Mouse (Mus musculus): ENCODE data around the gene Nkapd1. TPM values are rescaled to one million over a fixed set of nuclear protein-coding genes. Genes with fewer than 3 reads are reported as not detected.

Gene Nkapd1
- 8.5 and 8.9 TPM in 2 replicates for polyA plus RNA-seq (2012; rRNA removed)

DNA sequence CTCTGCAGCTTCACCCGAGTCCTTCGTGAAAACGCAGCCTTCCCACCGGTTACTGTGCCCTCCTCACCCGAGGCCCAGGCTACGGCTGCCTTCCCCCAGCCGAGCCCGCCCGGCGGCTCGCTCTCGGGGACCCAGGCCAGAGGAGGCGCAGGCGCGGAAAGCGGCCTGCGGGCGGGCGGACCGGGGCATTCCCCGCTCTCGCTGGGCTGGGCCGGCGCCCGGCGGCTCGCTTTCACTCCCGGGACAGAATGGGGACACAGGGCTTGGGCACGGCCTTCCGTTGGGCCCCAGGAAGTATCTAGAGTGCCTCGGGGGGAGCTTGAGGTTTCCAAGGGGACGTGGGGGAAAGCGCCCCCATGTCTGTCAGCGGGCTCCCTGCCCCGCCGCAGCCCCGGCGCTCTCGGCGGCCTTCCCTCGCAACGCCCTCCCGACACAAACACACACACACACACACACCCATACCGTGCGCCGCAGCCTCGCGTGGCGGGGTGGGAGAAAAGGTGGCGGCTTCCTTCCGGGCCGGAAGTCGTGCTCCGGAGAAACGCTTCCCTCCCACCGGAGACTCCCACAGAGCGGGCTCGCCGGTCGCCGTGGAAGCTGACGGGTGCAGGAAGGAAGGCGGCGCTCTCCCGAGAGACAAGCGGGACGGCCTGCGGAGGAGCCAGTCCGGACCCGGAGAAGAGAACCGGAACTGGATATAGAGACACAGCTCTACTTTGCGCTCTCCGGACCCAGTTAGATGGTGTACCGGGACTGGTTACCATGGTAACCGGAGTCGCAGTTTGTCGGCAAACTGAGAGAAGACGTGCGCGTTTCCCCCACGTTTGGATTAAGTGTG, at the start of gene Nkapd1, which contains the start of gene Pih1d2:
Gene Nkapd1 (minus strand): TSS at position 699 of the 838 bp plus-strand sequence.
Gene Pih1d2 (plus strand): TSS at position 556 of the 838 bp plus-strand sequence.
- Histone ChIP-seq H3K27ac (ENCODE audit: control insufficient read depth, insufficient read depth, low read length) (peak within 1 kb of the TSS; percentile 46), H3K4me3 (ENCODE audit: control insufficient read depth, insufficient read depth, low read length) (peak within 1 kb of the TSS; percentile 75), H3K4me1 (replicated peaks; ENCODE audit: control insufficient read depth, insufficient read depth, low read length) (peaks cover 3% of the 10 kb centered on the region), H3K36me3 (ENCODE audit: control insufficient read depth, insufficient read depth, low read length) (peaks cover 22% of the 10 kb centered on the region), H3K27me3 (ENCODE audit: control insufficient read depth, insufficient read depth, low read length) (no peaks in the 10 kb centered on the region)
- WGBS, result under 1% methylated on average over 80 of the region's 81 CpGs
- peak; percentile 83 for DNase-seq
- TF ChIP-seq CTCF (IDR thresholded peaks at IDR 0.05; ENCODE audit: borderline replicate concordance, control insufficient read depth, extremely low read depth, insufficient read depth, low read length, poor library complexity) (no peak), POLR2A (IDR thresholded peaks at IDR 0.05; ENCODE audit: control insufficient read depth, extremely low read depth, insufficient read depth, low read length, poor library complexity) (peak; percentile 54; the same call in 1 of the 2 replicates)

DNA sequence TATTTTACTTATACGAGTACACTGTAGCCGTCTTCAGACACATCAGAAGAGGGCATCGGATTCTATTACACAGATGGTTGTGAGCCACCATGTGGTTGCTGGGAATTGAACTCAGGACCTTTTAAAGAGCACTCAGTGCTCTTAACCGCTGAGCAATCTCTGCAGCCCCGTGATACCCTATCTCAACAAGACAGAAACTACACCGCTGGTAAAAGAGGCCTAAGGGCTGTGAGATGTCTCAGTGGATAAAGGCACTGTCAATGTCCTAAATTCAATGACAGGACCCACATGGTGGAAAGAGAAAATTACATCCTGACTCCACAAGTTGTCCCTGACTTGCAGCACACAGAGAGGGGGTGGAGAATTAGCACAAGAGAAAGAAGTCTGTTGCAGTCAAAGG, 49.2 kb upstream of the Nkapd1 start:
- Histone ChIP-seq H3K4me1 (replicated peaks; ENCODE audit: control insufficient read depth, insufficient read depth, low read length) (no peaks in the 10 kb centered on the region), H3K36me3 (ENCODE audit: control insufficient read depth, insufficient read depth, low read length) (no peaks in the 10 kb centered on the region), H3K27me3 (ENCODE audit: control insufficient read depth, insufficient read depth, low read length) (no peaks in the 10 kb centered on the region), H3K27ac (ENCODE audit: control insufficient read depth, insufficient read depth, low read length) (no peak overlapping the region), H3K4me3 (ENCODE audit: control insufficient read depth, insufficient read depth, low read length) (no peak overlapping the region)
- TF ChIP-seq POLR2A (IDR thresholded peaks at IDR 0.05; ENCODE audit: control insufficient read depth, extremely low read depth, insufficient read depth, low read length, poor library complexity) (no peak), CTCF (IDR thresholded peaks at IDR 0.05; ENCODE audit: borderline replicate concordance, control insufficient read depth, extremely low read depth, insufficient read depth, low read length, poor library complexity) (no peak)
- no peak for DNase-seq
- WGBS, result 92% methylated on average over 6 of the region's 6 CpGs

DNA sequence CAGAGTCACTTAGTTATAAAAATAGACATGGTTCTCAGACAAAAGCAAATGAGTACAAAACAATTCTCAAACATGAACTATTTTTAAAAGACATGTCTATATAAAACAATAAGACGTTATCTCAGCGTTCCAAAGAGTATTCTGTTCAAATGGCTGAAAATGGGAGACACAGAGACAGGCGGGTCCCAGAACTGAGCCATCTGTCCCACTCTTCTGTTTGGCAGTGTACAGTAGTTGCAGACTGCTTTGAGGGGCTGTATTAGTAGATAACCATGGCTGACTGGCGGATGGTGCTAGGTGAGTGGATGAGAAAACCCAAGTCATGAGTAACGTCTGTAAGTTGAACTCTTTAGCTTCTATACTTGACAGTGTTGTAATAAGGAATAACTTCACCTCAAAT, 47.6 kb upstream of the Nkapd1 start:
- no peak overlapping the region for H3K27ac ChIP-seq (ENCODE audit: control insufficient read depth, insufficient read depth, low read length)
- TF ChIP-seq POLR2A (IDR thresholded peaks at IDR 0.05; ENCODE audit: control insufficient read depth, extremely low read depth, insufficient read depth, low read length, poor library complexity) (no peak), CTCF (IDR thresholded peaks at IDR 0.05; ENCODE audit: borderline replicate concordance, control insufficient read depth, extremely low read depth, insufficient read depth, low read length, poor library complexity) (no peak)
- no peaks in the 10 kb centered on the region for H3K36me3 ChIP-seq (ENCODE audit: control insufficient read depth, insufficient read depth, low read length)
- WGBS, result 90% methylated on average over 5 of the region's 5 CpGs
- H3K27me3 ChIP-seq (ENCODE audit: control insufficient read depth, insufficient read depth, low read length), result no peaks in the 10 kb centered on the region
- peaks cover 4% of the 10 kb centered on the region for H3K4me1 ChIP-seq (replicated peaks; ENCODE audit: control insufficient read depth, insufficient read depth, low read length)
- no peak overlapping the region for H3K4me3 ChIP-seq (ENCODE audit: control insufficient read depth, insufficient read depth, low read length)
- no peak for DNase-seq

DNA sequence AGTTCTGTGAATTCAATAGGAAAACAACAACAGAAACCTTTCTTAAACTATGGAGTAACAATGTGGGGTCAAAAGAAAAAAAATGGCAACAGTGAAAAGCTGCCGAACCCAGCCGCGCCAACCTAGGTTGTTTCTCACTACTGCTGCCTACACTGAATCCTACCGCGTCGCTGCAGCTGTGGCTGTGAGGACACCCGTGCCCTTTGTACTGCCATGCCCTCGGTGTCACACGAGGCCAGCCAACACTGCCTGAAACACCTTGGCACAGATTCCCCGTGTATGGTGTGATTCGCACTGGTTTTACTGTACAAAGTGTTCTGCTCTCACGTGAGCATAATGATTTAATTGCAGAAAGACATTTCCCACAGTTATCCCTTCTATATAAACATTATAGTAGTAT, 43.2 kb upstream of the Nkapd1 start:
- Histone ChIP-seq H3K4me1 (replicated peaks; ENCODE audit: control insufficient read depth, insufficient read depth, low read length) (peaks cover 4% of the 10 kb centered on the region), H3K36me3 (ENCODE audit: control insufficient read depth, insufficient read depth, low read length) (no peaks in the 10 kb centered on the region), H3K27ac (ENCODE audit: control insufficient read depth, insufficient read depth, low read length) (no peak overlapping the region), H3K4me3 (ENCODE audit: control insufficient read depth, insufficient read depth, low read length) (no peak overlapping the region), H3K27me3 (ENCODE audit: control insufficient read depth, insufficient read depth, low read length) (no peaks in the 10 kb centered on the region)
- 19% methylated on average over 12 of the region's 12 CpGs for WGBS
- DNase-seq, result peak; percentile 27
- no peak for TF ChIP-seq CTCF (IDR thresholded peaks at IDR 0.05; ENCODE audit: borderline replicate concordance, control insufficient read depth, extremely low read depth, insufficient read depth, low read length, poor library complexity)
- TF ChIP-seq POLR2A (IDR thresholded peaks at IDR 0.05; ENCODE audit: control insufficient read depth, extremely low read depth, insufficient read depth, low read length, poor library complexity), result no peak

DNA sequence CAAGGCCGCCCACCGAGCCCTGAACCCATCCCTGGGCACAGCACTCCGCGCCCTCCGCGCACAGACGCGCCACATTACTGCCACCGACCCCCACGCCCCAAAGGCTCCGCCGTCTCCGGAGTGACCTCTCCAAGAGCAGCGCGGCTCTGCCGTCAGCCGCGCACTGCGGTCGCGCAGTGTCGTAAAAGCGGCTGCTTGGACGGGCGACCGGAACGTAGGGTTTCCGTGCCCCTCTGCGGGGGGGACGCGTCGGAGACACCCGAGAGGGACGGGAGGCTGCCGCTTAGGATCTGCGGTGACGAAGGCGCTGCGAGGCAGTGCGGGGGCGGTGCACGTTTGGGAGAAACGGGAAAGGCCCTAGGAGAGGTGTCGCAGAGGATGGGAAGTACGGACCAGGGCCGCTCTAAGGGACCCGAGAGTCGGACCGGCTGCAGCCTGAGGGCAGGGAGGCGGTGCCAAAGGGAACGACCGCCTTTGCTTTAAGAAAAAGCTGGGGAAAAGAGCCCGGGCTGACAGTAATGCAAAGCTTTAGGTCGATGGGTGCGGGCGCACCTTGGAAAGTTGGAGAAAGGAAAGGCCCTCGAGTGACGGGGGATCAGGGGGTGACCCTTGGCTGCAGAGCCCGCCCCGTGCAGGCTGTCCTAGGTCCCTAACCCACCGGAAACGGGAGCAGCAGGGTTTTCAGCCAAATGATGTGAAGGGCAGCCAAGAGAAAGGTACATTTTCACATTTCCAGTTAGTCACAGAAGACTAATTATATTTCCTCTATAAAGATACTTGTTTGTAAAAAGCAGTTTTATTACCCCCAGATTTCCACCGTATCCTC, 42.3 kb upstream of the Nkapd1 start, which contains the start of gene Dlat:
Gene Dlat (minus strand): TSS at position 389 of the 826 bp plus-strand sequence.
- peaks cover 4% of the 10 kb centered on the region for H3K4me1 ChIP-seq (replicated peaks; ENCODE audit: control insufficient read depth, insufficient read depth, low read length)
- H3K4me3 ChIP-seq (ENCODE audit: control insufficient read depth, insufficient read depth, low read length), result peak within 1 kb of the TSS; percentile 97
- under 1% methylated on average over 63 of the region's 63 CpGs for WGBS
- no peaks in the 10 kb centered on the region for H3K36me3 ChIP-seq (ENCODE audit: control insufficient read depth, insufficient read depth, low read length)
- H3K27me3 ChIP-seq (ENCODE audit: control insufficient read depth, insufficient read depth, low read length), result no peaks in the 10 kb centered on the region
- peak; percentile 86 for DNase-seq
- H3K27ac ChIP-seq (ENCODE audit: control insufficient read depth, insufficient read depth, low read length), result no peak within 1 kb of the TSS
- TF ChIP-seq CTCF (IDR thresholded peaks at IDR 0.05; ENCODE audit: borderline replicate concordance, control insufficient read depth, extremely low read depth, insufficient read depth, low read length, poor library complexity) (no peak; the same call in 1 of the 2 replicates), POLR2A (IDR thresholded peaks at IDR 0.05; ENCODE audit: control insufficient read depth, extremely low read depth, insufficient read depth, low read length, poor library complexity) (peak; percentile 81)

DNA sequence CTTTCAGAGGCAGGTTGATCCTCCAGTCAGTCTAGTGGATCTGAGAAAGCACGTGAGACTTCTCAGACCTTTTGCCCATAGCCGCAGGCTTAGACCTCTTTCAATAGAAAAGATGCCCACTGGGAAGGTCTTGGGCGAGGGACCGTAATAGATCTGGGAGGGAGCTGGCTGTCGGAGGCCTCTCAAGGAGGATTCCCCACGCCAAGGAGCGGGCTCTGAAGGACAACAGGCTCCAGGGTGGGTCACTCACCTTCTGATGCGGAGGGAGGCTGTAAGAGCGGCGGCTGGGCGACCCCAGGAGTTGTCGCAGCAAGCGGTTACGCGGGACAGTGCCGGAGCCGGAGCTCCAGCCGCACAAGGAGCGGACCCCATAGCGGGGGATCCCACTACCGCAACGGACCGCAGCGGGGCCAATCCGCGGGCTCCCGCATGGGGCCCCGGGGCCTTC, 41.7 kb upstream of the Nkapd1 start:
- under 1% methylated on average over 28 of the region's 28 CpGs for WGBS
- DNase-seq, result no peak
- no peaks in the 10 kb centered on the region for H3K27me3 ChIP-seq (ENCODE audit: control insufficient read depth, insufficient read depth, low read length)

More for the DNA sequence above, 41.7 kb upstream of the Nkapd1 start:
- TF ChIP-seq CTCF (IDR thresholded peaks at IDR 0.05; ENCODE audit: borderline replicate concordance, control insufficient read depth, extremely low read depth, insufficient read depth, low read length, poor library complexity), result no peak
- TF ChIP-seq POLR2A (IDR thresholded peaks at IDR 0.05; ENCODE audit: control insufficient read depth, extremely low read depth, insufficient read depth, low read length, poor library complexity), result no peak
- H3K27ac ChIP-seq (ENCODE audit: control insufficient read depth, insufficient read depth, low read length), result no peak overlapping the region
- no peaks in the 10 kb centered on the region for H3K36me3 ChIP-seq (ENCODE audit: control insufficient read depth, insufficient read depth, low read length)
- H3K4me1 ChIP-seq (replicated peaks; ENCODE audit: control insufficient read depth, insufficient read depth, low read length), result peaks cover 4% of the 10 kb centered on the region
- peak overlapping the region; percentile 97 for H3K4me3 ChIP-seq (ENCODE audit: control insufficient read depth, insufficient read depth, low read length)
